Mouse (Mus musculus) stomach, embryonic 15.5 days (tissue): Measurements from ENCODE around the gene Syf2. TPM values are rescaled to one million over a fixed set of nuclear protein-coding genes. Genes with fewer than 3 reads are reported as not detected.
"Not testable (repeated sequence)": the region's sequence is repeated elsewhere in the genome, so short reads cannot be mapped to it uniquely, and the experiment has no call there.

Source experiments
- ATAC-seq: fragments of 200-750 bp; cut with Nextera tagmentation; 2 replicates; pipeline ENCODE4 v1.8.0; 2017; ENCODE audit warnings: low read depth, moderate number of reproducible peaks, moderate TSS enrichment; ENCODE audit not compliant: insufficient read depth, low FRiP score
- H3K27ac ChIP-seq: fragments of 300-500 bp; sonication (generic); 2 replicates; pipeline ENCODE4 v1.5.1; 2015; ENCODE audit warnings: mild to moderate bottlenecking, inconsistent platforms
- H3K27me3 ChIP-seq: fragments of 300-500 bp; sonication (generic); replicated peaks from 2 replicates; pipeline ENCODE4 v1.6.1; 2015; ENCODE audit warnings: inconsistent platforms
- H3K36me3 ChIP-seq: fragments of 300-500 bp; sonication (generic); 2 replicates; pipeline ENCODE4 v1.6.1; 2015; ENCODE audit warnings: inconsistent platforms
- H3K4me1 ChIP-seq: fragments of 300-500 bp; sonication (generic); 2 replicates; pipeline ENCODE4 v1.6.1; 2015; ENCODE audit warnings: inconsistent platforms
- H3K4me2 ChIP-seq: fragments of 300-500 bp; sonication (generic); 2 replicates; pipeline ENCODE4 v1.6.1; 2015; ENCODE audit warnings: mild to moderate bottlenecking, inconsistent platforms
- H3K4me3 ChIP-seq: fragments of 300-500 bp; sonication (generic); replicated peaks from 2 replicates; pipeline ENCODE4 v1.5.1; 2015; ENCODE audit warnings: inconsistent platforms
- H3K9ac ChIP-seq: fragments of 300-500 bp; sonication (generic); 2 replicates; pipeline ENCODE4 v1.6.1; 2015; ENCODE audit warnings: inconsistent platforms
- H3K9me3 ChIP-seq: fragments of 300-500 bp; sonication (generic); 2 replicates; pipeline ENCODE4 v1.6.1; 2016; ENCODE audit warnings: inconsistent platforms
- WGBS: fragments of 180-500 bp; shearing (Covaris S2); methylation state at CpG from one replicate; pipeline ENCODE4 v1.1.7; 2015; 5-methylcytosine and 5-hydroxymethylcytosine counted together
- polyA plus RNA-seq: library from polyadenylated mRNA; unstranded; fragments of >200 nt; fragmentation: Nextera tagmentation; extraction: Ambion mirVana; gene quantifications from 2 replicates; pipeline ENCODE4 v1.2.1, GENCODE M21; 2015

The Syf2 gene
- polyA plus RNA-seq, result 65.2 and 70.2 TPM in 2 replicates

DNA sequence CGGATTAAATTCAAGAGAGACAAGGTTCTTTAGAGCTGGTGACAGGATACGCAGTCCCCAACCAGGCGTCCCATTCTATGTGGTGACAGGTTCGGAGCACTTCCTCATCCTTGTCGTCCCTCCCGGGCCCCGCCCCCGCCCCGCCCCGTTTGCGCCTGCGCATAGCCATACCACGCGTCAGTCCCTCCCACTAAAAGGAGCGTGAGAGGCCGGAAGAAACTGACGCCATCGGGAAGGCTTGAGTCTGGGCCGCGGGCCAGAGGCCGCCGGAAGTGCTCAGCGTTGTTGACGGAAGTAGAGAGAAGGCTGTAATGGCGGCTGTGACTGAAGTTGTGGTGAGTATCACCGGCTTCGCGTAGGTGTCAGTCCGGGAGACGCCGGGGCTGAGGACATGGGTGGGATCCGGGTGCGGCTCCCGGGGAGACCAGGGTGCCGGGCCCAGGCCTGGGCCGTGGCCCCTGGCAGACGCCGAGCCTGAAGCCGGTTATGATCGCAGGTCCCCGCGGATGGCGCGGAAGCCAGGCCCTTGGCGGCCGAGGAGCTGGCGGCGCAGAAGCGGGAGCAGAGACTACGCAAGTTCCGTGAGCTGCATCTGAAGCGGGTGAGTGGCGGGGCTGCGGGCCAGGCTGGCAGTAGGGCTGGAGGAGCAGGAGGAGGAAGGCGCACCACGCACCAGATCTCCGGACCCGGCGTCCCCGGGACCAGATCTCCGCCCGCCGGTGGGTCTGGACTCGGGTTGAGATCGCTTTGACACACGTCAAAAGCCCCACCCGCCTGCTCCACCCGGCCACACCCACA is at the start of gene Syf2:
Syf2 (plus strand) TSS at position 215 of the 798 bp plus-strand sequence.
- ATAC-seq, result peak; percentile 95
- Histone ChIP-seq H3K36me3 (peaks cover 43% of the 10 kb centered on the region), H3K4me2 (peak within 1 kb of the TSS; percentile 93), H3K4me3 (peak within 1 kb of the TSS; percentile 87), H3K27ac (peak within 1 kb of the TSS; percentile 75), H3K4me1 (peaks cover 6% of the 10 kb centered on the region), H3K9ac (peak within 1 kb of the TSS; percentile 64), H3K9me3 (no peaks in the 10 kb centered on the region), H3K27me3 (no peaks in the 10 kb centered on the region)
- WGBS, result under 1% methylated on average over 68 of the region's 68 CpGs

DNA sequence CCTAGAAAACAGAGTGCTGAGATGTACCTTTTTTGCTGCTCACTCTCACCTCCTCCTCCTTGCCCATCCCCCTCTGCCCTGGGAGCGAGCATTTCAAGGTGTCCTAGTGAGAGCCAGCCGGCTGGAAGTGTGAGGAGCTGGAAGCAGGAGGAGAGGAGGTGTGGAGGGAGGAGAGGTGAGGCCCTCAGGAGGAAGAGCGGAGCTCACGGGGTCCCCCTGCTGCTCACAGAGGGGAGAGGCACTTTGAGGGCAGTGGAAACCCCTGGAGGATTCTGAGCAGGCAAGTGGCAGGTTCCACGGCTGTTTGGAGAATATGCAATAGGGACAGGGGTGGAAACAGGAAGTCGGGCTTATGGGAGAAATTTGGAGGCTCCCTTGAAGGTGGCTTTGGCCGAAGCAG is 47.4 kb upstream of the Syf2 start:
- Histone ChIP-seq H3K9ac (no peak overlapping the region), H3K9me3 (no peaks in the 10 kb centered on the region), H3K27ac (no peak overlapping the region), H3K27me3 (no peaks in the 10 kb centered on the region), H3K4me1 (peaks cover 8% of the 10 kb centered on the region; the same call in 1 of the 2 replicates), H3K4me3 (no peak overlapping the region), H3K4me2 (no peak overlapping the region), H3K36me3 (no peaks in the 10 kb centered on the region)
- WGBS, result 24% methylated on average over 7 of the region's 7 CpGs
- peak; percentile 32; the same call in 1 of the 2 replicates for ATAC-seq

DNA sequence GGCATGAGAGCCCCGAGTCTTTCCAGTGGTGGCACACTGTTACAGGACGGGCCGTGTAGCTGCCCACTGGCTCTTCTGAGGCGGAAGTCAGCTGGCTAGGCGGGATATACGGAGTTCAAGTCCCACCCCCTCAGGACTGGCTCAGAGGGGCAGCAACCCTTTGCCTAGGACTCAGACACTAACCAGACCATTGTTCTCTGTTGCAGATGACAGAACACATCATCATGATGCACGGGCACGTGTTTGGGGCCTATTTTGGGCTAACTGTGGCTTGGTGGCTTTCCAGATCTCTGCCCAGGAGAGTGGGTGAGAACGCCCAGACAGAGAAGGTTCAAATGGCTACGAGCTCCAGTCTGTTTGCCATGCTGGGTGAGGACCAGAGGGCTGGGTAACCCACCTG is 46.9 kb upstream of the Syf2 start:
- H3K4me1 ChIP-seq, result peaks cover 8% of the 10 kb centered on the region; the same call in 1 of the 2 replicates
- no peak overlapping the region for H3K4me2 ChIP-seq
- no peaks in the 10 kb centered on the region for H3K9me3 ChIP-seq
- H3K27me3 ChIP-seq, result no peaks in the 10 kb centered on the region
- H3K4me3 ChIP-seq, result no peak overlapping the region
- no peak overlapping the region for H3K9ac ChIP-seq
- ATAC-seq, result no peak
- H3K27ac ChIP-seq, result no peak overlapping the region
- H3K36me3 ChIP-seq, result no peaks in the 10 kb centered on the region
- 85% methylated on average over 10 of the region's 10 CpGs for WGBS

DNA sequence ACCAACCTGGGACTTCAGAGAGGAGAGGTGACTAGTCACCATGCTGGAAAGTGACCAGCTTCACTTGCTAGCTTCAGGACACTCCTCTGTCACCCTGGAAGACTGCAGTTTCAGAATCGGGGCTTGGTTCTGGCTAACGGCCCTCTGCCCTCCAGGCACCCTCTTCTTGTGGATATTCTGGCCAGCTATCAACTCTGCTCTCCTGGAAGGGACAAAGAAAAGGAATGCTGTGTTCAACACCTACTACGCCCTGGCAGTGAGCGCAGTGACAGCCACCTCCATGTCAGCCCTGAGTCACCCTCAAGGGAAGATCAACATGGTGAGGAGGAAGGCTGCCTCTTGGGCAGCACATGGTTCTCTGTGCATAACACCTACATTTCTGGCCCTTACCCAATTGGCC is 46.3 kb upstream of the Syf2 start:
- WGBS, result 96% methylated on average over 4 of the region's 4 CpGs
- no peaks in the 10 kb centered on the region for H3K27me3 ChIP-seq
- H3K4me1 ChIP-seq, result peaks cover 5% of the 10 kb centered on the region; the same call in 1 of the 2 replicates
- no peaks in the 10 kb centered on the region for H3K9me3 ChIP-seq
- H3K27ac ChIP-seq, result no peak overlapping the region
- no peak for ATAC-seq
- H3K4me2 ChIP-seq, result no peak overlapping the region
- H3K4me3 ChIP-seq, result no peak overlapping the region
- H3K9ac ChIP-seq, result no peak overlapping the region
- no peaks in the 10 kb centered on the region for H3K36me3 ChIP-seq

DNA sequence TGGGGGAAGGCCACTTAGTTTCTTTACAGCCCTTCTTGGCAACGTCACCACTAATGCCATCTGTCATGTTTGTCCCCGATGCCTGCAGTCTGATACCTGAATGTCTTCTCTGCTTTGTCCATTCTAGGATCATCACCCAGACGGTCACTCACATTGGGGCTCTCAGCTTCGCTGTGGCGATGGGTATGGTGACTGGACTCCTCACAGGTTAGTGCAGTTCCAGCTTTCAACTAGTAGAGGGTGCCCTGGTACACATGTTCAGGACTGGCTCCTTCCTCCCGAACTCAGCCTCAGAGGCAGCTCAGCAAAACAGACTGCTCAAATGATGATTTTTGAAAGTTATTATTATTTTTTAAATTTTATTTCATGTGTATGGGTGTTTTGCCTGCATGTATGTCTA is 38.6 kb upstream of the Syf2 start:
- Histone ChIP-seq H3K27me3 (no peaks in the 10 kb centered on the region), H3K4me2 (no peak overlapping the region), H3K9ac (no peak overlapping the region), H3K36me3 (peaks cover 6% of the 10 kb centered on the region), H3K4me3 (no peak overlapping the region), H3K4me1 (no peaks in the 10 kb centered on the region), H3K27ac (no peak overlapping the region), H3K9me3 (no peaks in the 10 kb centered on the region)
- 81% methylated on average over 6 of the region's 6 CpGs for WGBS
- no peak for ATAC-seq

DNA sequence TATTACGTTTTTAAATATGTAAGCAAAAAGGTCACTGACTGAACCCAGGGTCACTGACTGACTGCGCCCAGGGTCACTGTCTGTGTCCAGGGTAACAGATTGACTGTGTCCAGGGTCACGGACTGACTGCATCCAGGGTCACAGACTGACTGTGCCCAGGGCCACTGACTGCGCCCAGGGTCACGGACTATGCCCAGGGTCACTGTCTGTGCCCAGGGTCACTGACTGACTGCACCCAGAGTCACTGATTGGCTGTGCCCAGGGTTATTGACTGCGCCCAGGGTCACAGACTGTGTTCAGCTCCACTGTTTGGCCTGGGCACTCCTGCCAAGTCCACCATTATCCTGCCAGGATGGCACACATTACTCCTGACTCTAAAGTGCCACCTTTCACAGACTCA is 33.4 kb upstream of the Syf2 start:
- Histone ChIP-seq H3K9ac (no peak overlapping the region), H3K4me2 (no peak overlapping the region), H3K27me3 (no peaks in the 10 kb centered on the region), H3K36me3 (peaks cover 31% of the 10 kb centered on the region), H3K4me3 (no peak overlapping the region), H3K9me3 (no peaks in the 10 kb centered on the region), H3K4me1 (no peaks in the 10 kb centered on the region), H3K27ac (no peak overlapping the region)
- WGBS, result 82% methylated on average over 6 of the region's 6 CpGs
- no peak for ATAC-seq

DNA sequence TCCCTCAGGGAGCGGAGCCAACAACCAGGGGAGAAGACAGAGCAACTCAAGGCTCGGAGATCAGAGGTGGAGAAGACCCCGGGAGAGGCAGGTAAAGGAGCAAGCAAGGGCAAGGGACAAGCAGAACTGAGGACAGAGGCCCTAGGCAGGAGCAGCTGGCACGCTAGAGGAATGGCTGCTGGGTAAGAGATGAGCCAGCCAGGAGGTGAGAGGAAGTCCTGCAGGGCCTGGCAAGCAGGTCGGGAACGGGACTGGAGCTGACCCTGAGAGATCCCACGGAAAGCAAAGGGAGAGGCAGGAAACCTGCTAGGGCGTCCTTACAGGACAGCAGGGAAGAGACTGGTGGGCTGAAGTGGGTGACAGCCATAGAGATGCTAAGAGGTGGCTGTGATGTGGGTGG is 29.6 kb upstream of the Syf2 start:
- no peak overlapping the region for H3K27ac ChIP-seq
- no peaks in the 10 kb centered on the region for H3K4me1 ChIP-seq
- H3K9me3 ChIP-seq, result no peaks in the 10 kb centered on the region
- 94% methylated on average over 8 of the region's 8 CpGs for WGBS
- no peak overlapping the region for H3K4me2 ChIP-seq
- no peak overlapping the region for H3K4me3 ChIP-seq
- peaks cover 54% of the 10 kb centered on the region for H3K36me3 ChIP-seq
- no peaks in the 10 kb centered on the region for H3K27me3 ChIP-seq
- ATAC-seq, result no peak
- H3K9ac ChIP-seq, result no peak overlapping the region

DNA sequence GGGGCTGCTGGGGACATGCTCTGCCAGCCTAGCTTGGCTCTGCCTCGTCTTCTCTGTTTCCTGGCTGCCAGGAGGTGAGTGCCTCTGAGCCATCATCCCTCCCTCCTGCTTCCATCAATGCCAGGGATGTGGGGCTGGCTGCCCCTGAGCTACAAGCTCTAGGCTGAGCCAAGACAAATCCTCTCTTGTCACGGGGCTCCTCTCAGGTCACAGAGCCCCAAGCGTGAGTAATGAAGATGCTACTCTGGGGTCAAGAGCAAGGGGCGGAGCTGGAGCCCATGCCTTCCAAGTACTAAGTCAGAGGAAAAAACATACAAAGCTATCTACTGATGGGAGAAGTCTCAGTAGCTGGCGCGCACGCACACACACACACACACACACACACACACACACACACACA is 27.7 kb upstream of the Syf2 start:
- Histone ChIP-seq H3K4me2 (no peak overlapping the region), H3K4me3 (no peak overlapping the region), H3K4me1 (no peaks in the 10 kb centered on the region), H3K27me3 (no peaks in the 10 kb centered on the region), H3K9ac (no peak overlapping the region), H3K27ac (no peak overlapping the region), H3K36me3 (peaks cover 54% of the 10 kb centered on the region), H3K9me3 (no peaks in the 10 kb centered on the region)
- no peak for ATAC-seq
- WGBS, result 63% methylated on average over 6 of the region's 7 CpGs

DNA sequence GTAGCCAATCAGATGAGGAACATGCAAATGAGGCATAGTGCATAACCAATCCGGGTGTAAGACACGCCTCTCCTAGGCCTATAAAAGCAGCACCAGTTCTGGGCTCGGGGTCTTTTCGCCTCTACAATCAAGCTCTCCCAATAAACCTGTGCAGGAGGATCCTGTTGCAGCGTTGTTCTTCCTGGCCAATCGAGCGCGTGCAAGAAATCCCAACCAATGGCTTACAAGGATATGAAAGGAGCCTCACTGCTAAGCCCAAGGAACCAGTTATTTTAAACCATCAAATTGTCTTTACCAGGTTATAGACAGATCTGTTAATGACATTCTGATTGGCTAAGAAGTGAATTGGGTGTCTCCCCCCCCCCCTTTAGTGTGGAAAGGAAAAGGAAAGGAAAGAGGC is 19.3 kb upstream of the Syf2 start:
- H3K36me3 ChIP-seq, result peaks cover 28% of the 10 kb centered on the region
- not testable (repeated sequence) for H3K9me3 ChIP-seq, H3K4me2 ChIP-seq, H3K4me3 ChIP-seq, H3K27me3 ChIP-seq, H3K27ac ChIP-seq, H3K4me1 ChIP-seq, H3K9ac ChIP-seq, ATAC-seq
- WGBS, result 97% methylated on average over 8 of the region's 8 CpGs

DNA sequence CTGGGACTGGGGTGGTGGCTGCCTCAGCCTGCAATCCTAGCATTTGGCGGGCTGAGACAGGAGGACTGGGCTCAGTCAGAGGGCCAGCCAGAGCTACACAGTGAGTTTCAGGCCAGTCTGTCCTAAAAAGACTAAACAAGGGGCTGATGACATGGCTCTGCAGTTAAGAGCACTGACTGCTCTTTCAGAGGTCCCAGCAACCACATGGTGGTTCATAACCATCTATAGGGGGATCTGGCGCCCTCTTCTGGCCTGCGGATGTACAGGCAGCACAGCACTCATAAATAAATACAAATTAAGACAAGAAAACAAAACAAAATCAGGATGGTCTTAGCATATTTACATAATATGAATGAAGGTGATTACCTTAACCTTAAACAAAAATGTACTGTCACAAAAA is 17.3 kb upstream of the Syf2 start:
- Histone ChIP-seq H3K27ac (no peak overlapping the region), H3K9ac (no peak overlapping the region), H3K9me3 (no peaks in the 10 kb centered on the region), H3K36me3 (peaks cover 19% of the 10 kb centered on the region), H3K4me2 (peak overlapping the region; percentile 64; the same call in 1 of the 2 replicates), H3K27me3 (no peaks in the 10 kb centered on the region), H3K4me1 (peaks cover 5% of the 10 kb centered on the region; the same call in 1 of the 2 replicates), H3K4me3 (no peak overlapping the region)
- no peak for ATAC-seq
- 44% methylated on average over 3 of the region's 3 CpGs for WGBS

DNA sequence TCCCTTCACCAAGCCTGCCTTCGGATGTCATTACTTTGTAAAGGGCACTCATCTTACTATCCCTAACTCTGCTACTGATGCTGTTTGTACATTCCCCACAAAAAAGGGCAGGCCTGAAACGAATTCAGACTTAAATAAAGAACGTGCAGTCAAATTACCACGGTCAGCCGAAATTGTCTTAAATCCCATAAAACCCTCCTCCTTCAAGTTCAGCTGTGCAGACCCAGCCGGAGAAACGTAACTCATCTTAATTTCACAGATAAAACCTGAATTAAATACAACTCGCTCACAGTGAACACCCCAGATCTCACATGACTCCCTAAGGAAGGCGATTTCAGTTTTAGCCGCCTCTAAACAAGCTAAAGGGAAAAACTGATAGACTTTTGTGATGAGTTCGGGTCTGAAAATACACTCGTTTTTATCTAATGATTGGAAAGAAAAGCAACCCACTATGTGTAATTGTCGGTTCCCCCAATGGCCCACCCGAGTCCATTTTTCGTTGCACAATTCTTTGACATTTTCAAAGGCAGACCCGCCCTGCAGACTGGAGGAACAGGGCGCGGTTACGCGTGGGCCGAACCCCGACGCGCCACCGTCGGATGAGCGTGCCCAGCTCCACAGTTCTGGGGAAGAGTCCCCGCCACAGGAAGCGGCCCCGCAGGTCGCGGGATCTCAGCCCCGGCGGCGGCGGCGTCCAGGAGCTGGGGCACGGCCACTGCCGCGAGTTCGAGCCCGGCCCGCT is 16.4 kb upstream of the Syf2 start:
- no peaks in the 10 kb centered on the region for H3K27me3 ChIP-seq
- peaks cover 5% of the 10 kb centered on the region; the same call in 1 of the 2 replicates for H3K4me1 ChIP-seq
- no peaks in the 10 kb centered on the region for H3K9me3 ChIP-seq
- H3K27ac ChIP-seq, result peak overlapping the region; percentile 95
- under 1% methylated on average over 35 of the region's 43 CpGs for WGBS
- peak overlapping the region; percentile 84 for H3K4me3 ChIP-seq
- peak overlapping the region; percentile 64 for H3K4me2 ChIP-seq
- ATAC-seq, result peak; percentile 62
- H3K36me3 ChIP-seq, result peaks cover 10% of the 10 kb centered on the region
- peak overlapping the region; percentile 80 for H3K9ac ChIP-seq

DNA sequence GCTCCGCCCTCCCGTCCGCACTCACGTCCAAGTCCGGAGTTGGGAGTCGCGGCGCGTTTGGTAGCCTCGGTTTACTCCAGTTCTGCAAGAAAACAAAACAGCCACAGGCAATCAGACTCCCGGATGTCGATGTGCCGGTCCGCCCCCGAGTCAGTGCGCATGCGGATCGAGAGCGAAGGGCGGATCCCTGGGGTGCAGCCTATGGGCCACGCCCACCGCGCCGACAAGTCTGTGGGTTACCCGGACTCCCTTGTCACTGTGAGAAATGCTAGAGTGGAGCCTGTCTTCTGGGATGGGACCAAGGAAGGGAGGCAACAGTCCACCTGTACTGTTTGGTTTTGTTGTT is 15.9 kb upstream of the Syf2 start, which contains the start of gene Tmem50a:
Tmem50a (minus strand) TSS at position 161 of the 346 bp plus-strand sequence.
- Histone ChIP-seq H3K27ac (peak within 1 kb of the TSS; percentile 95), H3K4me1 (peaks cover 5% of the 10 kb centered on the region; the same call in 1 of the 2 replicates), H3K9me3 (no peaks in the 10 kb centered on the region), H3K4me3 (peak within 1 kb of the TSS; percentile 84), H3K9ac (peak within 1 kb of the TSS; percentile 80), H3K36me3 (peaks cover 7% of the 10 kb centered on the region; the same call in 1 of the 2 replicates), H3K4me2 (peak within 1 kb of the TSS; percentile 64), H3K27me3 (no peaks in the 10 kb centered on the region)
- under 1% methylated on average over 25 of the region's 25 CpGs for WGBS
- ATAC-seq, result peak; percentile 94
